Mouse (Mus musculus): Measurements from ENCODE around the gene Cyp2a5. TPM values are rescaled to one million over a fixed set of nuclear protein-coding genes. Genes with fewer than 3 reads are reported as not detected.
"Not testable (repeated sequence)": the region's sequence is repeated elsewhere in the genome, so short reads cannot be mapped to it uniquely, and the experiment has no call there.

Gene Cyp2a5
- polyA plus RNA-seq (2016; fragmentation: Nextera tagmentation; extraction: Ambion mirVana), result not detected in 2 replicates

- ATAC-seq; H3K27ac ChIP-seq; H3K9ac ChIP-seq; H3K36me3 ChIP-seq; H3K27me3 ChIP-seq (replicated peaks); H3K4me1 ChIP-seq; H3K4me2 ChIP-seq; H3K4me3 ChIP-seq; H3K9me3 ChIP-seq (replicated peaks): not testable (repeated sequence)
- WGBS (ENCODE audit: insufficient replicate concordance), result 51% methylated on average over 3 of the region's 3 CpGs
Observed at GRCm38 (mm10) chr7:26835059-26835458, at the start of gene Cyp2a5. Cyp2a5 (plus strand) TSS chr7:26835305.

DNA sequence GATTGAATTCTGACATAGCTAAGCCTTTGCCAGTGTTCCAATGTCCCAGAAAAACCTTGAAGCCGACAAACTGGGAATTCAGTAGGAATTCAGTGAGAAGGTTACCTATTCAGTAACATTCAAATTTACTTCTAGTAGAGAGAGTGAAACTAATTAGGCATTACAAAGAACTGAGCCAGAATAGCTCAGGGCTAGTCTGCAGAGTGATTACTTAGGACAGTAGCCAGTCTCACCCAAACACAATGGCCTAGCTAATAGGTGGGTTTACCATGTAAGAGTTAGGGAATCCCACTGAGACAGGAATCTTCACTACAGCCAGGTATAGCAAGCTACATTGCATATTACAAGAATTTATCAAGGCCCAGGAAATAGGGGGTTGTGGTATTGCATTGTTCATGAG lies 49.1 kb upstream of the Cyp2a5 start:
- H3K4me3 ChIP-seq; H3K27ac ChIP-seq; H3K27me3 ChIP-seq (replicated peaks); H3K9me3 ChIP-seq (replicated peaks); H3K4me1 ChIP-seq; H3K36me3 ChIP-seq; H3K9ac ChIP-seq; ATAC-seq; H3K4me2 ChIP-seq: not testable (repeated sequence)
- 57% methylated on average over 1 of the region's 1 CpGs for WGBS (ENCODE audit: insufficient replicate concordance)

- no peak for ATAC-seq
- 57% methylated on average over 6 of the region's 6 CpGs for WGBS (ENCODE audit: insufficient replicate concordance)
- H3K9ac ChIP-seq, result no peak overlapping the region
- H3K4me1 ChIP-seq, result no peaks in the 10 kb centered on the region
- no peaks in the 10 kb centered on the region for H3K36me3 ChIP-seq
- H3K4me2 ChIP-seq, result no peak overlapping the region
- H3K27ac ChIP-seq, result no peak overlapping the region
- H3K27me3 ChIP-seq (replicated peaks), result no peaks in the 10 kb centered on the region
- H3K9me3 ChIP-seq (replicated peaks), result no peaks in the 10 kb centered on the region
- no peak overlapping the region for H3K4me3 ChIP-seq
Observed at GRCm38 (mm10) chr7:26789984-26790383, 45.1 kb upstream of the Cyp2a5 start.

GRCm38 (mm10) chr7:26800104-26800503 lies 35.0 kb upstream of the Cyp2a5 start:
- no peaks in the 10 kb centered on the region for H3K4me1 ChIP-seq
- no peak for ATAC-seq

DNA sequence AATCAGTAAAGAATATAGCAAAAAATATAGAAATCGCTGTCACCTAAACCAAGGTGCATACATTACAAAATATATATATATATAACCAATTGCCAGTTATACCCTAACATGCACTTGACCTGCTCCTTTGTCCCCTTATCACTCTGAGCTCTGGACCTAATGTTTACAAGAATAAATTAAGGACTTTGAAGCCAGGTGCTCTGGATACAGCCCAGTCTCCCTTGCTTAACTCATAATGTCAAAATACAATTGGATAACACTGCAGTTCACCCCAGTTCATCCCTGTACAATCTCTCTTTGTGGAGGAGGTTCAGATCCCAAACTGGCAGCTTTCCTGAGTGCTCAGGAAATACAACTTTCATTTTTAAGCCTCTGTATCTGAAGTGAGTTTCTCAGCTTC lies 34.1 kb upstream of the Cyp2a5 start:
- no peak overlapping the region for H3K4me3 ChIP-seq
- H3K36me3 ChIP-seq, result no peaks in the 10 kb centered on the region
- no peak overlapping the region for H3K27ac ChIP-seq
- ATAC-seq, result no peak
- 58% methylated on average over 1 of the region's 1 CpGs for WGBS (ENCODE audit: insufficient replicate concordance)
- H3K9ac ChIP-seq, result no peak overlapping the region
- no peaks in the 10 kb centered on the region for H3K9me3 ChIP-seq (replicated peaks)
- H3K4me1 ChIP-seq, result no peaks in the 10 kb centered on the region
- H3K4me2 ChIP-seq, result no peak overlapping the region
- H3K27me3 ChIP-seq (replicated peaks), result no peaks in the 10 kb centered on the region

More at GRCm38 (mm10) chr7:26800104-26800503, 35.0 kb upstream of the Cyp2a5 start:
- Histone ChIP-seq H3K27me3 (replicated peaks) (no peaks in the 10 kb centered on the region), H3K9ac (no peak overlapping the region), H3K4me3 (no peak overlapping the region), H3K27ac (no peak overlapping the region), H3K4me2 (no peak overlapping the region), H3K9me3 (replicated peaks) (no peaks in the 10 kb centered on the region), H3K36me3 (no peaks in the 10 kb centered on the region)

DNA sequence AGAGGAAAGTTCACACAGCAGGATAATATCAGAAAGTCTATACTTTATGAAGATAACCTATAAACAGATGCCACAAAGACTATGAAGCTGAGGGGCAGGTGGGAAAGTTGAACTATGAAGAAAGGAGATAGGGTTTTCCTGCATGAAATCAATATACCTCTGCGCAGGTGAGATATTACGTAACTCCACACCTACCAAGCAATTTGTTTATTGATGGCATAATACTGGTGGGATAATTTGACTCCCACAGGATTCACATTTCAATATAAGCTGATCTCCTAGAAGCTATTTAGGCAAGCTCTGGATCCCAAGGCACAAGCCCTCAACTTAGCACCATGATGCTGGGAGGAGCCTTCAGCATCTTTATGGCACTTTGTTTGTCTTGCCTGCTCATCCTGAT lies 26.5 kb upstream of the Cyp2a5 start, which contains the start of gene Cyp2g1:
TSS of gene Cyp2g1 (plus strand) at position 301 of the 400 bp plus-strand sequence.
- Histone ChIP-seq H3K9me3 (replicated peaks) (no peaks in the 10 kb centered on the region), H3K9ac (no peak within 1 kb of the TSS), H3K27me3 (replicated peaks) (no peaks in the 10 kb centered on the region), H3K4me3 (no peak within 1 kb of the TSS), H3K27ac (no peak within 1 kb of the TSS), H3K4me2 (no peak within 1 kb of the TSS), H3K4me1 (no peaks in the 10 kb centered on the region), H3K36me3 (no peaks in the 10 kb centered on the region)
- WGBS (ENCODE audit: insufficient replicate concordance), result 71% methylated on average over 2 of the region's 2 CpGs
- ATAC-seq, result no peak

- H3K27me3 ChIP-seq (replicated peaks); H3K9me3 ChIP-seq (replicated peaks); H3K4me3 ChIP-seq; H3K4me1 ChIP-seq; H3K4me2 ChIP-seq; ATAC-seq; H3K27ac ChIP-seq; H3K9ac ChIP-seq; H3K36me3 ChIP-seq: not testable (repeated sequence)
- 61% methylated on average over 9 of the region's 9 CpGs for WGBS (ENCODE audit: insufficient replicate concordance)
Observed at GRCm38 (mm10) chr7:26831556-26832292, 3.4 kb upstream of the Cyp2a5 start.

DNA sequence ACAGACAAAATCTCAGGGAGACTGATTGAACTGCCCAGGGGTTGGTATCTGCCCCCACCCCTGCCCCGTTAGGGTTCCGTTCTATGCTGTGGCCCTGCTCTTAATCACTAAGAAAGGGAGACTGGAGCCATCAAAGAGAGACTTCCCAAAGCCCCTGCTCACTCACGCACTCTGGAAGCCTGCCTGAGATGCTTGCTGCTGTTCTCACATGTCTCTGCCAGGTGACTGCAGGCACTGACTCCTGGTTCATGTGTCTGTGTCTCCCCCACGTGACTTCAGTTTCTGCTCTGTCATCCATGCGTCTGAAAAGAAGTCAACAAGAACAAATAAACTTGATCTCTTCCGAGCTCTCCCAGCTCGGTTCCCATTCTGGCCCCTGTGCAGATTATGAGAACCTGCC lies 2.4 kb upstream of the Cyp2a5 start:
- H3K9me3 ChIP-seq (replicated peaks); H3K4me2 ChIP-seq; ATAC-seq; H3K27ac ChIP-seq; H3K27me3 ChIP-seq (replicated peaks); H3K4me1 ChIP-seq; H3K36me3 ChIP-seq; H3K4me3 ChIP-seq; H3K9ac ChIP-seq: not testable (repeated sequence)
- WGBS (ENCODE audit: insufficient replicate concordance), result 63% methylated on average over 7 of the region's 7 CpGs

- not testable (repeated sequence) for H3K27me3 ChIP-seq (replicated peaks); H3K36me3 ChIP-seq; H3K9me3 ChIP-seq (replicated peaks); H3K9ac ChIP-seq; H3K4me3 ChIP-seq; ATAC-seq; H3K4me2 ChIP-seq; H3K27ac ChIP-seq; H3K4me1 ChIP-seq
- 55% methylated on average over 2 of the region's 2 CpGs for WGBS (ENCODE audit: insufficient replicate concordance)
Observed at GRCm38 (mm10) chr7:26843400-26843799, 8.3 kb downstream of the Cyp2a5 start.

DNA sequence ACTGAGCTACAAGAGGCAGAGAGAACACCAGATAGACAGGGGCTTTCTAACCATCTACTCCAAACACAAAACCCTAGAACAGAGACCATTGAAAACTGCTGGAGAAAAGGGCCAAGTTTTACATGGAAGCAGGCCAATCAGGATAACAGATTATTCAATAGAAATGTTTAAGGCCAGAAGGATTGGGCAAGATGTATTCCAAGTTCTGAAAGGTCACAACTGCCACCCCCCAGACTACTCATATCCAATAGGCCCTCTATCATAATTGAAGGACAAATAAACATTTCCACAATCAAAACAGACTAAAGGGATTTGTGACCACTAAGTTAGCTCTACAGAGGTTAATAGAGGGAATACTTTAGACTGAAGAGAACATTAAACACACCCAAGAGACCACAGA lies 15.0 kb downstream of the Cyp2a5 start:
- not testable (repeated sequence) for H3K4me3 ChIP-seq; H3K27ac ChIP-seq; H3K9me3 ChIP-seq (replicated peaks); H3K9ac ChIP-seq; H3K27me3 ChIP-seq (replicated peaks); ATAC-seq; H3K4me2 ChIP-seq; H3K4me1 ChIP-seq; H3K36me3 ChIP-seq

GRCm38 (mm10) chr7:26878581-26878980 lies 43.5 kb downstream of the Cyp2a5 start:
- H3K27ac ChIP-seq; H3K9me3 ChIP-seq (replicated peaks); H3K4me2 ChIP-seq; H3K4me3 ChIP-seq; H3K9ac ChIP-seq; H3K27me3 ChIP-seq (replicated peaks); H3K4me1 ChIP-seq; ATAC-seq; H3K36me3 ChIP-seq: not testable (repeated sequence)

DNA sequence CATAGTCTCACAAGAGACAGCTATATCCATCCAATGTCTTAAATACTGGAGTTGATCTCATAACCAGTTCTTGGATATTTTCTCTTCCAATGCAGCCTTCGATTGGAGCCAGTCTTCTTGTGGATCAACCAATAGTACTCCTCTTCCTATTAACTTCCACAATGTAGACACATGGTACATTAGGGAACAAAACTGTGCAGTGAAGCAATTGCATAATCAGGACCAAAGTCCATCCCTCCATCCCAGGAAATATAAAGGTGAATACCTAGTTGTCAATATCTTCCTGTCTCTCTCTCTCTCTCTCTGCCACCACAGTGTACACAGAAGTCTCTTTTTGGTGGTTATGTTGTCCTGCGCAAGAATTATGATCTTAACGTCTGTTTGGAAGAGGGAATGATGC lies 45.5 kb downstream of the Cyp2a5 start:
- H3K27ac ChIP-seq; H3K4me1 ChIP-seq; H3K4me2 ChIP-seq; H3K36me3 ChIP-seq; H3K9ac ChIP-seq; ATAC-seq; H3K4me3 ChIP-seq; H3K27me3 ChIP-seq (replicated peaks); H3K9me3 ChIP-seq (replicated peaks): not testable (repeated sequence)
- 51% methylated on average over 3 of the region's 3 CpGs for WGBS (ENCODE audit: insufficient replicate concordance)
